Mouse (Mus musculus) cerebellum, postnatal 4 days (tissue): ENCODE data around the gene Asphd1.
A peak's percentile ranks its signal among the peaks of the same experiment; 100 is the strongest.

Experiments used
- DNase-seq, 2 experiments: peaks; one replicate each; pipeline ENCODE4 v3.0.0; 2022; ENCODE audit warnings: low spot score in 2 of 2, mixed read lengths in 1 of 2

The Asphd1 gene

DNA sequence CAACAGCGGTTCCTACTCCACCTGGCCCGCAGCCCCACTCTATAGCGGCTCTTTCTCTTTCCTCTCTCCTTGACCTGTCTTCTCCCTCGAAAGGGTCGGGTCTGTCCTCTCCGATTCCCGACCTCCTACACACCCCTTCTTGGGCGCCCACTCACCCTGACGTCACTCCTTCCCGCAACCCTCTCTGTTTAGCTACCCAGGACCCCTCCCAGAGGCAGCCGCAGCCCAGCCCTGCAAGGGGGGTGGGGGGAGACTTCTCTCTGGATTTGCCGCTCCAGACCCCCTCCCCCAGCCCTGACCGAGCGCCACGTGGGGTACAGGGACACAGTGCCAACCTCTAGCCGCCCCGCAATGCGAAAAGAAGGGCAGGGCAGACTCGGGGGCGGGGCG is at the start of gene Asphd1:
TSS of gene Asphd1 (minus strand) at position 180 of the 390 bp plus-strand sequence.
- DNase-seq, result peak in 1 of 2 experiments; percentile 72

DNA sequence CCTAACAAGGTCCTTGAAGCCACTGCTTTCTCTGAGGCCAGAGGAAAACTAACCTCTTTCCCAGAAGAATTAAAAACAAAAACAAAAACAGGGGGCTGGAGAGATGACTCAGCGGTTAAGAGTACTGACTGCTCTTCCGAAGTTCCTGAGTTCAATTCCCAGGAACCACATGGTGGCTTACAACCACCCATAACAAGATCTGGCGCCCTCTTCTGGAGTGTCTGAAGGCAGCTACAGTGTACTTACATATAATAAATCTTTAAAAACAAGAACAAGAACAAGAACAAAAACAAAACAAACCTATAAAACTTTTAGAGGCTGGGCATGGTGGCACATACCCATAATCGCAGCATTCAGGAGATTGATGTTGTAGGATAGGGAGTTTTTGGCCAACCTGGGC is 47.1 kb upstream of the Asphd1 start:
- no peak for DNase-seq

DNA sequence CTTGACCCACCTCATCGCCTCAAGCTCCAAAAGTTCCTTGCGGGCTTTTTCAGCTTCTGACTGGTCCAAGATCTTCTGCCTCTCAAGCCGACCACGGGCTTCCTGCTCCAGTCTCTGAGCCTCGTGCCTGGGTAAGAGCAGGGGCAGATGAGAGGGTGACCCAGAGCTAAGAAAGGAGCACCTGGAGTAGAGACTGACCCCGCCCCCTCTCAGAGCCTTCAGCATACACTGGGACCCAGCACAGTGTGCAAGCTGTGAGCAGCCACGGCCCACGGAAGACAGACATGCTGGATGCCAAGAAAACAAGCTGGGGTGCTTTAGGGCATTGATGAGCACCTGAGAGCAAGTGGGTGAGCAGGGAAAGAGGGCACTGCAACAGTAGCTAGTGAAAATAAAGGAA is 39.4 kb upstream of the Asphd1 start:
- DNase-seq, result no peak

DNA sequence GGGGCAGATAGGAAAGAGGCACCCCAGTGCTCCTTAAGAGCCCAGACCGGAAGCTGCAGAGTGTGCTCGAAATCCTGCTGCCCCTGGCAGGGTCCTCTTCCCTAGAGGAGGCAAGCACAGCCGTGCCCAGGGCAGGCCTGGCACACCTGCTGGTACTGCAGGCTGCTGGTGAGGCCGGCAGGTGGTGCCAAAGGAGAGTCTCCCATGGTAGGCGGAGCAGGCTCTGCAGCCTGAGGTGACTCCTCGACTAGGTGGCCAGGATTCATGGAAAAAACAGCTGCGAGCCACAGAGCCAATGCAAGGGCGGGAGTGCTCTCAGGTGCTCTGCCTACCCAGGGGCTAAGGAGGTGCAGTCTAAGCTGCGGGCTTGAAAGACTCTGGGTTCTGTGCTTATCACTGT is 36.9 kb upstream of the Asphd1 start:
- DNase-seq, result peak in 1 of 2 experiments; percentile 27

DNA sequence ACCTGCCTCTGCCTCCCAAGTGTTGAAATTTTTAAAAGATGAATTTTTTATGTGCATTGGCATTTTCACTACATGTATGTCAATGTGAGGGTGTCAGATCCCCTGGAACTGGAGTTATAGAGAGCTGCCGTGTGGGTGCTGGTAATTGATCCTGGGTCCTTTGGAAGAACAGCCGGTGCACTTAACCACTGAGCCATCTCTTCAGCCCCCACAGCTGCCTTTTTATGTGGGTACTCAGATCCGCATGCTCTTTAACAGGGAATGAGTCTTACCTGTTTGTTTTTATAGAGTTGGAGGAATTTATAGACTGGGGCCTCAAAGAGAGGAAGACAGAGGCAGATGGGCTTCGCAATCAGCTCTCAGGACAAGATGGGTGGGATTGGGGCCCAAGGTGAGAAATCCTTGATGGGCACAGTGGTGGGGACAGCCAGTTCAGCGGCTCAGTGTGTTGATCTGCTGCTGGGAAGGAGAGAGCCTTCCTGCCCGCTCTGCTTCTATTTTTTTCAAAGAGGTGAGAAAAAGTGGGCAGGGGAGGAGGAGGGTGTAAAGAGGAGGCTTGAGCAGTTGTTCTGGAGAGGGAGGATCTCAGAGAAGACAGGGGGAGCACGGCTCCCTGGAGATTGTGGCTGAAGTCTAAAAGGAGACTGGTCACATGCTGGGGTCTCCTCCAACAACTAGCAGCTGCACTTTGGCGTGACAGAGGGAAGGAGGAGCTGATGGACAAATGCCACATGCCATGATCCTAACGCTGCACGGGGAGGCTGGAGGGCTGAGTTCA is 35.5 kb upstream of the Asphd1 start:
- no peak for DNase-seq

DNA sequence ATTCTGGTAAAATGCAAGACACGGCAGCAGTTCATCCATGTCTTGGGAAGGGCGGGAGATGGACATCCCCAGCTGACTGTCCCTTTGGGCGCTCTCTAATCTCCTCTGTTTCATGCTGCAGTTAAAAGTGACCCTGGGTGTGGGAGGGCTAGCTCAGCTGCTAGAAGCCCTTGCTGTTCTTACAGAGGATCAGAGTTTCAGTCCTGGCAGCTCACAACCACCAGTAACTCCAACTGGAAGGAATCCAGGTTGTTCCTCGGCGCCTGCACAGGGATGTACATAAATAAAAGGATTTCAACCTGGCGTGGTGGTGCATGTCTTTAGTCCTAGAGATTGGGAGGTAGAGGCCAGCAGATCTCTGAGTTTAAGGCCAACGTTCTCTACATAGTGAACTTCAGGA is 33.7 kb upstream of the Asphd1 start:
- no peak for DNase-seq

DNA sequence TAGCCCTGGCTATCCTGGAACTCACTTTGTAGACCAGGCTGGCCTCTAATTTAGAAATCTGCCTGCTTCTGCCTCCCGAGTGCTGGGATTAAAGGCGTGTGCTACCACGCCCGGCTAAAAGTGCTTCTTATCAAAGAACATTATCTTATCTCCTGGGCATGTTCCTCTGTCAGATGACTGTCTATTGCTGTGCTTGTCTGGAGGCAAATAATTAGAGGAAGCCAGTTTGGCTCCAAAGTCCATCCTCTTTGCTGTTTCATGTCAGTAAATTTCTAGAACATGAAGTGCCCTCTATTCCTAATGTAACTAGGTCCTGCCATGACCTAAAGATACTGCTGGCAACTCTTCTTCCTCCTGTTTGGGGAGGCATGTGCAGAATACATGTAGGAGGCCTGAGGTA is 32.7 kb upstream of the Asphd1 start:
- no peak for DNase-seq

DNA sequence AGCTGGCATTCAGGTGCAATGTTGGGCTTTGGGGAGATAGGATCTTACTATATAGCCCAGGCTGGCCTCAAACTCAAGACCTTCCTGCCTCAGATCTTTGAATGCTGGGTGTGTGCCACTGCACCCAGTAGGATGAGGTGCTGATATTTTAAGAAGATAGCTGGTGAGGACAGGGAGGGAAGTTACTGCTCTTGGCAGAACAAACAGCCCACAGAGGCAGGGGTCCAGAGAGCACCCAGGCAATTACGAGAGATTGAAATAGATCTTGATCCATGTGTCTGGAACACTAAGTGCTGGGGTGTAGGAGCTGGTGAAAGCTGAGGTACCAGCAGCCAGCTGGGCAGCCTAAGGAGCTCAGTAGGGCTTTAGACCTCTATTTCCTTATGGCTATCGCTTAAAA is 32.2 kb upstream of the Asphd1 start:
- DNase-seq, result no peak

DNA sequence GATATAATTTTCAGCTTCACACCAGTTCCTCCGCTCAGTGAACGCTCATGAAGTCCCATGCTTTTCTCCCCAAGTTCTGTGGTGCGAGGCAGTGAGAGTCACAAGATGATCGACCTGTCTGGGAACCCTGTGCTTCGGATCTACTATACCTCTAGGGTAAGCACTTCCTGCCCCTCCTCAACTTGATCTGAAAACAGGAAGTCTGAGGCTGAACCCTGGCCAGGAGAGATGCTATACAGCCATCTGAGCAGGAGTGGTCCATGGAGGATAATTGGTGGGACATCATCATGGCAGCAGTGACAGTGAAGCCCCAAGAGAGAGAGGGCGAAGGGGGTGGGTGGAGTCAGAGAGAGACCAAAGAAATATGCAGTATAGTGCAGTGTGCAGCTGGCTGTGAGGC is 29.5 kb upstream of the Asphd1 start:
- no peak for DNase-seq

DNA sequence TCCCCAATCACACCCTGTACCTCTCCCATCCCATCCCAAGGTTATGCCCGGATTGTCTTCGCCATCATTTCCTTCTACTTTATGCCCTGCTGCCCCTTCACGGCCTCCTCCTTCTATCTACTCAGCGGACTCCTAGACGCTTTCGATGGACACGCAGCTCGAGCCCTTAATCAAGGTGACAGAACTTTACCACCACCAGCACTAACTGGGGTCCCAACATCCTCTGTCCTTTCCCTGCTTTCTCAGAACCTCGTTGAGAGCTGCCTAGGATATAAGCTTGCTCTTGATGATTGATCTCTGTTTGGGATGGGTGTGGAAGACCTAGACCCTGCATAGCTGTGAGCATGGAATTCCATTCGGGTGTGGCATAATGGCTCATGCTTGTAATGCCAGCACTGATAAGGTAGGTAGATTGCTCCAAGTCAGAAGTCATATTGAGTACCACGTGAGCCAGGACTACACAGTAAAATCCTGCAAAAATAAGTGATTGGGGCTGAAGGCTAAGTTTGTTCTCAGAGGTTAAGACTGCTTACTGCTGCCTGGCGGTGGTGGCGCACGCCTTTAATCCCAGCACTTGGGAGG is 27.6 kb upstream of the Asphd1 start:
- no peak for DNase-seq

DNA sequence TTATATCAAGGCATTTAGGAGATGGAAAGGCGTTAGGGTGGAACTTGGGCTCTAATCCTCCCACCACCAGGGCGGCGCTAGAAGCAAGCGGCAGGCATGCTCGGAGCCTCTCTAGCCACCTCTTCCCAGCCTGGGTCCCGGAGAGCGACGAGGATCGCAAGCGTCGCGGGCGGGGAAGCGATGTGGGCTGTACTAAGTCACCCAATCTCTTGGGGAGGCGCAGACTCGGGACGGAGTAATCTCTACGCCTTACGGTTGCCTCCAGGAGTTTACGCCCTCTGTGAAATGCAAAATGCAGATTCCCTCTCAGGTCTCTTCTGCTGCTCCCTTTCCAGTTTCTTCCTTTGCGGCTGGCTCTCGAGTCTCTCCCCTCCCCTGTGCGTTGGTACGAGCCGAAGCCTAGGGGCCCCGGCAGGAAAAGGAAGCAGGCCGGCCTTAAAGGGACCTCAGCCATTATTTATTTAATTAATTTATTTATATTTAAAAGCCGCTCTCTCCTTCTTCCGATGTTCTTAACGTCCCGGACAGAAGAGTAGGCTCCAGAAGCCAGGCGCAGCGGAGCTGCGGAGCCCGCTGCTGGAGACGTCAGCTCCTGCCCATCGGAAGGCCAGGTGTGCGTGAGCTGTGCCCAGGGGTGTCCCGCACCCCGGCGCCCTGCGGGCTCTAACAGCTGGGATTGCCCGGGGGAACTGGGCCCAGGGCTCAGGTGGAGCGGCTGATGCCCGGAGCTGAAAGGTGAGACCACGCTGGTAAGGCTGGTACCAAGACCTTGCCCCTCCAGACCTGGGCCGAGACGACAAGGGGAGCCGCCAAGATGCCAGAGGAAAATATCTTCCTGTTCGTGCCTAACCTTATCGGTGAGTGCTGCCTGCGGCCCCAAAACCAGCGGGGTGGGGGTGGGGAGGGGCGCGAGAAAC is 26.8 kb upstream of the Asphd1 start, which contains the start of gene Cdiptos:
TSS of gene Cdiptos (minus strand) at position 149 of the 917 bp plus-strand sequence.
- peak; percentile 96 to 98 for DNase-seq

DNA sequence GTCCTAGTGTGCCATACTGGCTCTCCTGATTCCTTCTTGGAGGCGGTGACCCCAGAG is 26.3 kb upstream of the Asphd1 start, which contains the start of gene Cdipt:
TSS of gene Cdipt (plus strand) at position 22 of the 57 bp plus-strand sequence.
- DNase-seq, result no peak

DNA sequence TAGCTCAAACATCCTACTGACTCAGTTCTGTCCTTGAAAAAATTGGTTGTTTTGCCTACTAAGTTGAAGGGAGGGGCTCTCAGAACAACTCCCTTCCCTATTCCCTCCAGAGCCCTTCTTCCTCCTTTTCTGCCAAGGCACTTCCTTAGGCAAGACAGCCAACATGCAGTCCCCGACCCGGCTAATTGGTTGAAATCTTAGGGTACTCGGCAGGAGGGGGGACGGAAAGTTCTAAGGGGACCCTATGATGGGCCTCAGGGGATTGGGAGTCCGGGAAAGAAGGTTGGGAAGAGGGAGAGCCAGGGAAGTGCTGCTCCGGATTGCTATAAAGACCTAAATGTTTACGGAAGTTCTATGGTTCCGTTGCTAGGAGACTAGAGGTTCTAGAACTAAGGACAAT is 26.1 kb upstream of the Asphd1 start:
- no peak for DNase-seq

DNA sequence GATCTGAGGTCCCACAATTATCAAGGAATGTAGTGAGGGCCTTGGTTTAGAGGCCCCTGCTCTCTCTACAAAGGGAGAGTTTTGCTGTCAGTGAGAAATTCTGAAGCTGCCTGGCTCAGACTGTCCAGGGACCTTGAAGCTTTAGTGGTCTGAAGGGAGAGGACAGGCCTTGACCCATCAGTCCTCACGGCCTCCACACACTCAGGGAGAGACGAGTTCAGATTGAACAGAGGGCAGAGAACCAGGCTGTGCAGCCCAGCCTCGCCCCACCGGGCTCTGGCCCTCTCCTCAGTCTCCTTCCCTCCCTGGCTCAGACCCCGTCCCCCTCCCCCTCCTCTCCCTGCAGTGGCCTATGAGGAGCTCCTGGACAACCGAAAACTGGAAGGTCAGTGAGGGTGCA is 18.0 kb upstream of the Asphd1 start:
- no peak for DNase-seq

DNA sequence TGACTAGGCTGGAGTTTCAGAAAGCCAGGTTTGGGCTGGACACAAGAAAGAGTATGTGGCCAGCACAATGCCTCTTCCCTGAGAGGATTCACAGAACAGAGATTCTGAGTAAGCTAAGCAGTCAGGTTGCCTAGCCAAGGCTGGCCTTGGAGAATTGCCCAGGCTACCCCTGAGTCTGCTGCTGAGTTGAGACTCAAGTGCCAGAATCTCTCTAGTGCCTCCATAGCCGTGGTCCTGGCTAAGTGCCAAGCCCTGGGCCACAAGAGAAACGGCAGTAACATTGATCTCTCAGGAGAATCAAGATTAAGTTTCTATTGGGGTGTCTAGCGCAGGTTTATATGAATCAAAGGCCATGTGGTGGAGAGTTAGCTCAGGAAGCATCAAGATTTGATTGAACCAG is 16.2 kb upstream of the Asphd1 start:
- no peak for DNase-seq

DNA sequence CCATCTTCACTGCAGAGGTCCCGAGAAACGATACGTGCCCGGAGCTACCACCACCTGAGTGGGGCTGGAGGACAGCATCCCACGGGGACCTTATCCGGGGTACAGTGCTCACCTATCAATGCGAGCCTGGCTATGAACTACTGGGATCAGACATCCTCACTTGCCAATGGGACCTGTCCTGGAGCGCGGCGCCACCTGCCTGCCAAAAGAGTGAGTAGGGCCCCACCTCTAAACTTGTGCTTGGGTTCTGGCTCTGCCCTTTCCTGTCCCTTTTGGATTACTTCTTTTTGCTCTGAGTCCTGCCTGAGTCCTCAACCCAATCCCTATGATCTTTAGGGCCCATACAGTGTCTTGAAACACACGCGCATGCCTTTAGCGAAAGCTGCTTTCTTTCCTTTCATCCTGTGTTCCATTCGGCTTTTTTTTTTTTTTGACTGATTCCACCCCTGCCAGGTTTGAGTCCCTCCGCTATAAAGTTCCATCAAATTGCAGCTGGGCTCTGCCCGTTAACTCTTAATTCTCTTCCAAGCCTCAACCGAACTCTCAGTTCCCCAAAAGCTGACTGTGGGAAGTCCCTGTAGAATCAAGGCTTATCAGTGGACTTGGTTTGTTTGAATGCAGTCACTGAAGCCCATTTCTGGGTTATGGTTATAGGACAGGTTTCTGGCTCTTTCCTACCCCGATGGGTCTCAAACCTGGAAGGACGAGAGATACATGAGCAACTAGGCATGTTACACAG is 14.3 kb upstream of the Asphd1 start:
- DNase-seq, result no peak

DNA sequence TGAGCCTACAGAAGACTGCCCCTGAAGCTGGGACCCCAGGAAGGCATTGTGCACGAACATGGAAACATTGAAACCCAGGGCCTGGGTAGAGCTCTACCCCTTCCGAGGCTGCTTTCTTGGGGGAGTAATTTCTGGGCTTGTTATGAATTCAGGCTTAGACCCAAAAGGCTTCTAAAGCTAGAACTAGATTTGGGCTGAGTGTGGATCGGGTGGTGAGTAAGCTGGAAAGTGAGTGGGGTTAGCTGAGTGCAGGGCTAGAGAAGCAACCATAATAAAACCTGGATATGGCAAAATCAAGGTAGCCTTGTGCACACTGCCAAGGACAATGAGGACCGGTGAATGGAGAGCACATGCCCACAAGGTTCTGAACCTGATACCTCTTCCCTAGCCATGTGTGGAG is 12.6 kb upstream of the Asphd1 start:
- no peak for DNase-seq

DNA sequence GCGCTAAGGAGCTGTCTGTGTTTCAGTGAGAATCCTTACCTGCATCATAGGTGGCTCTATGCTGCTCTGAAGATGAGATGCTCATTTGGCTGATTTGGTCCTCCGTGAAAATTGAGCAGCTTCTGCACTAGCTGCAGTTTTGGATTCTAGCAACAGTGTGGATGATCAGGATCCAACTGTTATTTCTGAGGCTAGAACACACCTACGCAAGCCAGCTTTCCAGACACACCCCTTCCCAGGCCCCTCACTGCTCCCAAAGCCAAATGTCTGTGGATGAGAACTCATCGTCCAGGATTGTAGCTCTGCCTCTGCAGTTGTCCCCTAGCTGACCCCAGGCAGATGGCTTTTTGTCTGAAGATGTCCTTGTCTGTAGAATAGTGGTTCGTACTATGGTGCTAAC is 11.7 kb upstream of the Asphd1 start:
- DNase-seq, result no peak

DNA sequence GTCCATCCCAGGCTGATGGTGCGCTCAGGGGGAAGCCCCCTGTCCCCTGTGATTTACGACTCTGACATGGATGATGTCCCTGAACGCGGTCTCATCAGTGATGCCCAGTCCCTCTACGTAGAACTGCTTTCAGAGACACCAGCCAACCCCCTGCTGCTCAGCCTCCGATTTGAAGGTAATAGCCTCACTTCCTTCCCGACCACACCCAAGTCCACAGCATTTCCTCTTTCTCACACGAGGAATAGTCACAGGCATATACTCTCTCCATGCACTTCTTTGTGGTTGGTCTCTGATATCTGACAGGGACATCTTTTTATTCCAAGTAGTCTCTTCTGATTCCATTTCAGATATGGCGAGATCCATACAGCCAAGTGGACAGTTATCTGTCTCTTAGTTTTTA is 10.4 kb upstream of the Asphd1 start:
- DNase-seq, result no peak

DNA sequence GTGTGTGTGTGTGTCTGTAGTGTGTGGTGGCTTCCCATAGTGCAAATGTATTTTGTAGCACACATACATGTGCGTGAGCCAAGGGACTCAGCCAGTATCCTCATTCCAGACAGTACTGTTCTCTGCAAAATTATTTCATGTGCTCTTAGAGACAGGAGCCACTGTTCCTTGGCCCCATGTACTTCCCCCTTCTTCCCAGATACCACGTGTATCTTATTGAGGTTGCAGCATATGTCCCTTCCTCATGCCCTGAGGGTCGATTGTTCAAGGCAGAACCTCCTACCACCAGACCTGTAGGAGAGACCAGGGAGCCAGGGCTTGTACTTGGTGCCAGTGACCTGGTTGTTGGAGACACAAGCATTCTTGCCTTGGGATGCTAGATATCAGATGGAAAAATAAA is 5.7 kb upstream of the Asphd1 start:
- no peak for DNase-seq

DNA sequence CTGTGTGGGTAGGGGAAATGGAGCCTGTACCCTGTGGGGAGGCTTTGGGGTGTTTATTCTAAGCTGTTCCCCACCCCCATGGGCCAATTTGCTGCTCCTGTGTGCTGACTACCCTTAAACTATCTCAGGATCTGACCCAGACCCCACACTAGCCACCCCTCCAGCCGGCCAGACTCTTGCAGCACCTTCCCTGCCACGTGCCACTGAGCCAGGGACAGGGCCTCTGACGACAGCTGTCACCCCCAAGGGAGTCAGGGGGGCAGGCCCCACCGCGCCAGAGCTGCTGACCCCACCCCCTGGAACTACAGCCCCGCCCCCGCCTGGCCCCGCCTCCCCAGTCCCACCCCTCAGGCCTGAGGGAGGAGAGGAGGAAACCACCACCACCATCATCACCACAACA is 3.3 kb upstream of the Asphd1 start:
- no peak for DNase-seq

DNA sequence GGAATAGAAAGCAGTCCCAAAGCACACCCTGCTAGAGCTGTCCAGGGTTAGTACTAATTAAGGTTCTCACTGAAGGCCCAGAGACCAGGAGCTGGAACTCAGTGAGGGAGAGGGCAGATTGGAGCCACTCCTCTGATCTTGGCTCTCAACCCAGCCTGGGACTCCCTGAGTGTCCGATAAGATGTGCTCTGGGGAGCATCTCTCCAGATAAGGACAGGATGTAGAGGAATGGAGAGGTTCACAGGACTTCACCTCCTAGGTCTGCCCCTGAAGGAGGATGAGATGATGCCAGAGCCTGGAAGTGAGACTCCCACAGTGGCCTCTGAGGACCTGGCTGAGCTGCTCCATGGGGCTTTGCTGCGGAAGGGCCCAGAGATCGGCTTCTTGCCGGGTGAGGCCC is 2.4 kb upstream of the Asphd1 start:
- no peak for DNase-seq
